Mouse (Mus musculus): ENCODE data around the gene Vamp2. TPM values are rescaled to one million over a fixed set of nuclear protein-coding genes. Genes with fewer than 3 reads are reported as not detected.

Gene Vamp2
- total RNA-seq, 1 experiment from 2014 or later = 22.5 TPM

DNA sequence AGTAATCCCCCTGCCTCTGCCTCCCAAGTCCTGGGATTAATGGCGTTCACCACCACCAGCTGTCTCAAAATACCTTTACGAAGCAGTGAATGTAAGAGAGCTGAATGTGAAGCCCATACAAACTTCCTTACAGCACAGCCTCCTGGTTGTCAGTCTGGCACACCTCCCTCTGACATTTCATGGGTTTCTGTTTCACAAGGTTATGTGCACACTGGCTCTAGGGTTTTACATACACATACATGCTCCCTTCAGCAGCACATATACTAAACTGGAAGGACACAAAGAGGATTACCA, 13.6 kb upstream of the Vamp2 start:
- no peak for ATAC-seq (replicated peaks in 1 of 2; ENCODE audit: insufficient read depth in 1 of 2, low FRiP score in 2 of 2, low TSS enrichment in 1 of 2, low read depth in 1 of 2, poor library complexity in 2 of 2, severe bottlenecking in 2 of 2)

DNA sequence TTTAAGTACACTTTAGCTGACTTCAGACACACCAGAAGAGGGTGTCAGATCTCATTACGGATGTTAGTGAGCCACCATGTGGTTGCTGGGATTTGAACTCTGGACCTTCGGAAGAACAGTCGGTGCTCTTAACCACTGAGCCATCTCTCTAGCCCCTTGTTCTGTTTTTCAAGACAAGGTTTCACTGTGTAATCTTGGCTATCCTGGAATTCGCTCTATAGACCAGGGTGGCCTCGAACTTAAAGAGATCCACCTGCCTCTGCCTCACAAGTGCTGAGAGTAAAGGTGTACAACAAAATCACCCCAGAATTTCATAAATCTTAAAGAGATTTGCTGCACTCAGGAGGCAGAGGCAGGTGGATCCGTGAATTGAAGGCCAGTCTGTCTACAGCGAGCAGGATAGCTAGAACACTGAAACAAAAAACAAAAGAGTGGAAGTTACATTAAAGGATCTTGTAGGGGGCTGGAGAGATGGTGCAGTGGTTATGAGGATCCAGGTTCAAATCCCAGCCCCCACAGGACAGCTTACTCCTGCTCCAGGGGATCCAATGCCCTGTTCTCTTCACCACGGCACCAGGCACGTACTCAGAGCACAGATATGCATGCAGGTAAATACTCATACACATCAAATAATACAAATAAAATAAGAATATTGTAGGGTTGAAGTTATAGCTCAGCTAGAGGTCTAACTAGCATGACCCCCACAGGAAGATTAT, 12.4 kb upstream of the Vamp2 start:
- ATAC-seq (replicated peaks in 1 of 2; ENCODE audit: insufficient read depth in 1 of 2, low FRiP score in 2 of 2, low TSS enrichment in 1 of 2, low read depth in 1 of 2, poor library complexity in 2 of 2, severe bottlenecking in 2 of 2) = no peak

DNA sequence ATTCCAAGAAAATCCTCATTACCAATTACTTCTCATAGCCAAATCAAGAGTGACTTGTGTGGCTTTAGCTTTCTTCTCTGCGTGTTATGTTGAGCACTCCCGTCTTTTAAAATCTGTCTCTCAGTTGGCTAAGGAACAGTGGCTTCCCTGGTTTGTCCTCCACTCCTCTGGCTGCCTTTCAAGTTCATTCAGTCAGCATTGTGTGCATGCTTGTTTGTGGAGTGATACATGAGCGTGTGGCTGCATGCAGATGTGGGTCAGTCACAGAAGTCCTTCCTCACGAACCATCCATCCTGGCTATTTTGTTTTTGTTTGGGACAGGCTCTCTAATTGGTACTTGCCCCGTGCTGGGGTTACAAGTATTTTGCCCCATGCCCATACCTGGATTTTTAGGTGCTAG, 11.7 kb upstream of the Vamp2 start:
- no peak for ATAC-seq (replicated peaks in 1 of 2; ENCODE audit: insufficient read depth in 1 of 2, low FRiP score in 2 of 2, low TSS enrichment in 1 of 2, low read depth in 1 of 2, poor library complexity in 2 of 2, severe bottlenecking in 2 of 2)

DNA sequence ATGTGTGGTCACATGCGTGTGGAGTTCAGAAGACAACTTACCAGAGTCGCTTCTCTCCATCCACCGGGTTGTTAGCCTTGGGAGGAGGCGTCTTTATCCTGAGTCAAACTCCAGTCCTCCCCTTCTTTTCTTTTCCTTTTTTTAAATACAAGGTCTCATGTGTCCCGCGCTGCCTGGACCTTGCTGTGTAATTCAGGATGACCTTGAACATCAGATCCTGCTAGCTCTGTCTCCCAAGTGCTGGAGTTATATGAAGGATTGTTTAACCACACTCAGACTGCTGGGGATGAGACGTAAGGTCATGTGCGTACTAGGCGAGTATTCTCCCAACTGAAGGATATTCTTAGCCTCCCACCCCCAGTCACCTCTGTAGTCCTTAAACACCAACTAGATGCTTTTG, 11.0 kb upstream of the Vamp2 start:
- ATAC-seq (replicated peaks in 1 of 2; ENCODE audit: insufficient read depth in 1 of 2, low FRiP score in 2 of 2, low TSS enrichment in 1 of 2, low read depth in 1 of 2, poor library complexity in 2 of 2, severe bottlenecking in 2 of 2) = no peak

DNA sequence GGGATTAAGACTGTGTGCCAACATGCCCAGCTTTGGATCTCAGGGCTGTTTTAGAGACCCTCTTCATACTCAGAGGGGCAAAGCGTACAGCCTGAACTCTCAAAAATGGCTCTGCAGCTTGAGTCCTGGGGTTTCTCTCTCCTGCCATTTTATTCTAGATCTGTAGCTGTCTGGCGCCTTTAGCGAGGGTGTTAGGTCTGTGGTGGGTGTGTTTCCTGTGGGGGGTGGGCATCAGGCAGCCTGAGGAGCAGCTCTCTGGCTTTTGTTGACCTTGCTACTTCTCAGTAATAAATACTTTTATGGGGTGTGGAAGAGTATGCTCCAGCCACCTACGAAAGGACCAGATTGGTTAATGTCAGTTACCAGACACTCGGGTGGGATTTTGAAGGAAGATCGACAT, 10.2 kb upstream of the Vamp2 start:
- no peak for ATAC-seq (replicated peaks in 1 of 2; ENCODE audit: insufficient read depth in 1 of 2, low FRiP score in 2 of 2, low TSS enrichment in 1 of 2, low read depth in 1 of 2, poor library complexity in 2 of 2, severe bottlenecking in 2 of 2)

DNA sequence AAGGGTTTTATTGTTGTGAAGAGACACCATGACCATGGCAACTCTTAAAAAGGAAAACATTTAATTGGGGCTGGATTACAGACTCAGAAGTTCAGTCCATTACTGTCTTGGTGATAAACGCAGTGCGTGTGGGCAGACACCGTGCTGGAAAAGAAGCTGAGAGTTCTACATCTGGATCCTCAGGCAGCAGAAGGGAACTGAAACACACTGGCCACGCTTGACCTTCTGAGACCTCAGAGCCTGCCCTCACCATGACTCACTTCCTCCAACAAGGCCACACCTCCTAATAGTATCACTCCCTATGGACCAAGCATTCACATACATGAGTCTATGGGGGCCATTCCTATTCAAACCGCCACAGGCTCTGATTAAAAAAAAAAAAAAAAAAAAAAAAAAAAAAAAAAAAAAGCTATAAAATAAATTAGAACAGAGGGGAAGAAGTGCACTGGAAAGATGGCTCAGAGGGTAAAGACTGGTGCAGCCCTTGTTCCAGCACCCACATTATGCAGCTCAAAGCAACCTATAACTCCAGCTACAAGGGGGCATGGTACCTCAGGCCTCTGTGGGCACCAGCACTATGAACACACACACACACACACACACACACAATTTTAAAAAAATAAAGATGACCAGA, 9.4 kb upstream of the Vamp2 start:
- no peak for ATAC-seq (replicated peaks in 1 of 2; ENCODE audit: insufficient read depth in 1 of 2, low FRiP score in 2 of 2, low TSS enrichment in 1 of 2, low read depth in 1 of 2, poor library complexity in 2 of 2, severe bottlenecking in 2 of 2)

DNA sequence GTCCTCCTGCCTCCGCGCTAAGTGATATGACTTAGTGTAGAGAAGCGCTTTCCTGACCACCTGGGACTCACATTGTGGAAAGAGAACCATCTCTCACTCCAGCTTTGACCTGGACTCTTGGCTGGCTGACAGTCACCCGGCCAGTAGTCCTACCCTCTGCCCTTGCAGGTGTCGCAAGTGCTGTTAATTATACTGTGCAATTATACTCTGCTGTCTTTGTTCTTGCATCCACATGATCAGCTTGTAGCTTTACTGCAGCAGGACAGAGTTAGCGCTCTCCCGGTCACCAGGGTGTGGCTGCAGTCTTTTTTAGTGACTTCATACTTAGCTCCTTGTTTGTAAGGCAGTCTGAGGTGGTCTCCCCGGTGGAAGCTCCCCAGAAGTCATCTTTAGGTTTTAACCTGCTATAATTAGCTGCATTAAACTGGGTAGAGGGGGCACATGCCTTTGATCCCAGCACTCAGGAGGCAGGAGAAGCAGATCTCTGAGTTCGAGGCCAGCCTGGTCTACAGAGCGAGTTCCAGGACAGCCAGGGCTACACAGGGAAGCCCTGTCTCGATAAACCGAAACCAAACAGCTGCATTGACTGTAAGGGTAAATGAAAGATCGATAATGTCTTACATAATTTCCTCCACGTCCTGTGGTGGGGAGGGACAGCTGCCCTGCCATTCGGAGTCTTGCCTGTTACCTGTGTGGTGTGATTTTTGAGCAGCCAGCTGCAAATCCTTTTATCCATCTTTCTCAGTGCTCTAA, 8.0 kb upstream of the Vamp2 start:
- ATAC-seq (replicated peaks in 1 of 2; ENCODE audit: insufficient read depth in 1 of 2, low FRiP score in 2 of 2, low TSS enrichment in 1 of 2, low read depth in 1 of 2, poor library complexity in 2 of 2, severe bottlenecking in 2 of 2) = no peak

DNA sequence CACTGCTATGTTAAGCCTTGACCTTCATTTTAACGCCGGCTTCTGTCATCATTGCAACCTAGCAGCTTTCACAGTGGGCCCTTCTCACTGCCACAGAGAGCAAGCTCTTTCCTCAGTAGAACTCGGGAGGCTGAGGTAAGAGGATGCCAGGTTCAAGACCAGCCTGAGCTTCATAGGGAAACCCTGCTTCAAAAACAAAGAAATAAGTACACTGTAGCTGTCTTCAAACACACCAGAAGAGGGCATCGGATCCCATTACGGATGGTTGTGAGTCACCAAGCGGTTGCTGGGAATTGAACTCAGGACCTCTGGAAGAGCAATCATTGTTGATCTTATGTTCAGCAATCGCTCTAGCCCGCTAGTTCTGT, 7.5 kb upstream of the Vamp2 start:
- ATAC-seq (replicated peaks in 1 of 2; ENCODE audit: insufficient read depth in 1 of 2, low FRiP score in 2 of 2, low TSS enrichment in 1 of 2, low read depth in 1 of 2, poor library complexity in 2 of 2, severe bottlenecking in 2 of 2) = no peak

DNA sequence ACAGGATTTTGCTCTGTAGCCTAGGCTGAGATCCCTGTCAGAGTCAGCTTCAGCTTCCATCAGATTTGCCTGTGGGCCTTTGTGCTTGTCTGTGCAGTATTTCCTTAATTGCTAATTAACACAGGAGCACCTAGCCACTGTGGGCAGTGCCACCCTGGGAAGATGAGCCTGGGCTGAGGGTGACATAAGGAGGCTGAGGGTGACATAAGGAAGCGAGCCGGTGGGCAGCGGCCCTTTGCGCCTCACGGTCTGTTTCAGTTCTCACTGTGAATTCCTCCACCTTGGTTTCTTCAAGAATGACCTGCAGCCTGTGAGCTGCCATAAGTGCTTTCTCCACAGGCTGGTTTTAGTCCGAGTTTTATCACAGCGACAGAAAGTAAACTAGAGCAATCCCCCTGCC, 6.7 kb upstream of the Vamp2 start:
- ATAC-seq (replicated peaks in 1 of 2; ENCODE audit: insufficient read depth in 1 of 2, low FRiP score in 2 of 2, low TSS enrichment in 1 of 2, low read depth in 1 of 2, poor library complexity in 2 of 2, severe bottlenecking in 2 of 2) = no peak

DNA sequence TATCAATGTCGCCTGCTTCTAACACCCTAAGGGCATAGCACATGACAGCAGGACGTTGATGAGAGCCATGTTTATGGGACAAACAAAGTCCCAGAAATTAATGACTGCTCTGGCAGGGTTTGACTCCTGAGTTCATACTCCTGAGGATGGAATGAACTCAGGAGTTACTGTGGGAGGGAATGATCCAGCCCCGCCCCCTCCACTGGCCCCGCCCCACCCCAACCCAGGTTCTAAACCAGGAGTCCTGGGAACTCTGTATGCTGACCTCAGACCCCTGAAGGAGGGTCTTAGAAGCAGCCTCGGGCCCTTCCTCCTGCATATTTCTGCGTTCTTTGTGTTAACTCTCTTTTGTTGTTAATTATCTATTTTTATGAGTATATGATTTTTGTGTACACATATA, 2.7 kb upstream of the Vamp2 start:
- no peak for ATAC-seq (replicated peaks in 1 of 2; ENCODE audit: insufficient read depth in 1 of 2, low FRiP score in 2 of 2, low TSS enrichment in 1 of 2, low read depth in 1 of 2, poor library complexity in 2 of 2, severe bottlenecking in 2 of 2)

DNA sequence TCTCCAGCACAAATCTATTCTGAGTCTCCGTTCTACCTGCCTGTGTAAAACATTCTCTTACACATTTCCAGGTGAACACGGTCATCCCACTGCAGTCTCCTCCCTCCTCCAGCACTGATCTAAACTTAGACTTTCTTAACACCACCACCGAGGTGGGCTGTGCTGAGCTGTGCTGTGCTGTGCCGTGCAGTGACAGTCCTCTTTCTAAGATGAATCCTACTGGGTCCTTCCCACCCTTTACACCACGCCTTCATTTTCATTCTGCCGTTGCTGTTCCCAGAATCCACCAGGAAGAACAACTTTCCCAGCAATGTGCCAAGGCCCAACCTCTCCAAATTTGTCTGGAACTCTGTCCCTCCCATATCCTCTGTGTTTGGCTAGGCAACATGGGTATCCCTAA, 1.9 kb upstream of the Vamp2 start:
- no peak for ATAC-seq (replicated peaks in 1 of 2; ENCODE audit: insufficient read depth in 1 of 2, low FRiP score in 2 of 2, low TSS enrichment in 1 of 2, low read depth in 1 of 2, poor library complexity in 2 of 2, severe bottlenecking in 2 of 2)

DNA sequence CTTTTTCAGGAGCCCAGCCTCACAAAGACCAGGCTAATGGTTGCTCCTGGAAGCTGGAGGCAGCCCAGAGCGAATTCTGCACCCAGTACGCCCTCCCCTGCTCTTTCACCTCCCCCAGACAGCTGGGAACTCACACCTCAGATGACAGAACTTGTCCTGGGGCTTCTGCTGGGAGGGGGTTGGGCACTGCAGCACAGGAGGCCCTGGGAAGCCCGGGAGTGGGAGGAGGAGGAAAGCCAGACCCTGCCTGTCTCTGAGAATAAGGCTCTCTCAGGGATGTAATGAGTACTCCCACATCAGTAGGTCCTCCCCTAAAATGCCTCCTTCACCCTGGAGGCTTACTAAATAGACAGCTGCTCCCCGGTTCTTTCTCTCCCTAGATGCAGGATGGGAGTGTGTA, 1.2 kb upstream of the Vamp2 start:
- no peak for ATAC-seq (replicated peaks in 1 of 2; ENCODE audit: insufficient read depth in 1 of 2, low FRiP score in 2 of 2, low TSS enrichment in 1 of 2, low read depth in 1 of 2, poor library complexity in 2 of 2, severe bottlenecking in 2 of 2)

DNA sequence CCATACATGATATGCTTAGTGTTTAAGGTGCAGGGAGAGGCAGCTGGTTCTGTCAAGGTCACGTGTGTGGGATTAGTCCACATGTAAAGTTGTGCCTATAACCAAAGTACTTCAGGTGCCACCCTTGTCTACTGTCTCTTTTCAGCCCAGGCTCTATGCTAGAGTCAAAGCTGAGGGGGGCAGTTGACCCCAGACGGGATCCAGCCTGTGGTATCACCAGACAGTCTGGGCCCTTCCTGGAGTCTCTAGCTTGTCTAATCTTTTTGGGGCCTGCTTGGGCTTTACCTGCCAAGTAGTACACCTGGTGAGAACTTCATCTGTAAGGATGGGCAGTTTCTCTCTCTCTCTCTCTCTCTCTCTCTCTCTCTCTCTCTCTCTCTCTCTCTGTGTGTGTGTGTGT, 693 bp upstream of the Vamp2 start:
- ATAC-seq (replicated peaks in 1 of 2; ENCODE audit: insufficient read depth in 1 of 2, low FRiP score in 2 of 2, low TSS enrichment in 1 of 2, low read depth in 1 of 2, poor library complexity in 2 of 2, severe bottlenecking in 2 of 2) = no peak

DNA sequence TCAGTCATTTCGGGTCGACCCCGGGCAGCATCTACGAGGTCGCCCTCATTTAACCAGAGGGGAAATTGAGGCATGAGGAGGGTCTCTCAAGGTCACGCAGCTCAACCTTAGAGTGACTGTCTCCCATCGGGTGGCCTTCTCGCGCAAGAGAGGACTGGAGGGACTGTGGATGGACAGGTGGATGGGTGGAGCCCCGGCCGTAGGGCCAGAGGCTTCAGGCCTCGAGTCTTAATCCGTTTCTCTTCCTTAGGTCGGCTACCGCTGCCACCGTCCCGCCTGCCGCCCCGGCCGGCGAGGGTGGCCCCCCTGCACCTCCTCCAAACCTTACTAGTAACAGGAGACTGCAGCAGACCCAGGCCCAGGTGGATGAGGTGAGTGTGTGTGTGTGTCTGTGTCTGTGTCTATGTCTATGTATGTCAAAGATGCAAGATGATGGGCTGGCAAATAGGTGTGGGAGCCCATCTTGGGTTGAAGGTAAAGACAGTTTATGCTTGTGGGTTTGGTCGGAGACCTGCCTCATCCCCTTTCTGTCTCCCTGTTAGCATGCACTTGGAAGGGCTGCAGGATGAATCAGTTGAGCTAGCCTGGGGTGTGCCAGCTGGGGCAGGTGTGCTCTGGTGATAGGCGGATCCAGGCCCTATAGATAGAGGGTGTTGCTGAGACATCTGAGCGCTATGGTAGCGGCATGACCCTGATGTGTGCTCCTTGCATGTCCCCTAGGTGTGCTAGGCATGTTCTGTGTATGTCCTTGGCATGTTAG, 746 bp downstream of the Vamp2 start:
- no peak for ATAC-seq (replicated peaks in 1 of 2; ENCODE audit: insufficient read depth in 1 of 2, low FRiP score in 2 of 2, low TSS enrichment in 1 of 2, low read depth in 1 of 2, poor library complexity in 2 of 2, severe bottlenecking in 2 of 2)

DNA sequence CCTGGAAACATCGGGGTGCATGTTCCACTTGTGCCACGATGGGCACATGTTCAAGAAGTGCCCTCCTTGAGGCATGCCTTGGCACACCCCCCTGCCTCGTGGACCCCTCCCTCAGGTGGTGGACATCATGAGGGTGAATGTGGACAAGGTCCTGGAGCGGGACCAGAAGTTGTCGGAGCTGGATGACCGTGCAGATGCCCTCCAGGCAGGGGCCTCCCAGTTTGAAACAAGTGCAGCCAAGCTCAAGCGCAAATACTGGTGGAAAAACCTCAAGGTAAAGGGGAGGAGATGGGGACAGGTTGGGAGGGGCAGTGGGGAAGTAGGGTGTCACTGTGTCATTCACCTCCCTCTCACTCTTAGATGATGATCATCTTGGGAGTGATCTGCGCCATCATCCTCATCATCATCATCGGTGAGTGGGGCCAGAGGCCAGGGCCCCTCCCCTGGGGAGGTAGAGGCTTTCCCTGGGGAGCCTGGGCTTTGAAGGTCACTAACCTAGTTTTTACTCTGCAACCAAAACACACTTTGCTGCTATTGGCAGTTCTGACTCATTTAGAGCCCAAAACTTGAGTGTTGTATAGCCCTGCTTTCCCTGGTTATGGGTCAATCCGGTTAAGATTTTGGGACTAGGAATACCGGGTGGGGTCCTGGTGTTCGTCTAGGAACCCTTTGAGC, 1.5 kb downstream of the Vamp2 start:
- no peak for ATAC-seq (replicated peaks in 1 of 2; ENCODE audit: insufficient read depth in 1 of 2, low FRiP score in 2 of 2, low TSS enrichment in 1 of 2, low read depth in 1 of 2, poor library complexity in 2 of 2, severe bottlenecking in 2 of 2)

DNA sequence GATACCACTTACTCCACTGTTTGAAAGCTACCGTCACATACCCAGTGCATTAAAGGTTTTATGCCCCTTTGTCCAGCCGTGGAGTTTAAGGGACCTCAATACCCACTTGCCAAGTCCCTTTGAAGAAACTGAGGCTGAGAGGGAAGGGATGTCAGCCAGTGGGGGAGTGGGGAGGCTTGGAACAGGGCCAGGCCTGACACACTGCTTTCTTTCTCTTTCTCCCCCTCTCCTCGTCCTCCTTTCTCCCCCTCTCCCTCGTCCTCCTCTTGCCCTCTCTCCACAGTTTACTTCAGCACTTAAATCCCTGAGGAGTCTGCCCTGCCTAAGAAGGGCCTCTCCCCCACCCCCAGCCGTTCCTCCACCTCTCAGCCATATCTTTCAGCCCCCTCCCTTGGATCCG, 2.1 kb downstream of the Vamp2 start:
- no peak for ATAC-seq (replicated peaks in 1 of 2; ENCODE audit: insufficient read depth in 1 of 2, low FRiP score in 2 of 2, low TSS enrichment in 1 of 2, low read depth in 1 of 2, poor library complexity in 2 of 2, severe bottlenecking in 2 of 2)

DNA sequence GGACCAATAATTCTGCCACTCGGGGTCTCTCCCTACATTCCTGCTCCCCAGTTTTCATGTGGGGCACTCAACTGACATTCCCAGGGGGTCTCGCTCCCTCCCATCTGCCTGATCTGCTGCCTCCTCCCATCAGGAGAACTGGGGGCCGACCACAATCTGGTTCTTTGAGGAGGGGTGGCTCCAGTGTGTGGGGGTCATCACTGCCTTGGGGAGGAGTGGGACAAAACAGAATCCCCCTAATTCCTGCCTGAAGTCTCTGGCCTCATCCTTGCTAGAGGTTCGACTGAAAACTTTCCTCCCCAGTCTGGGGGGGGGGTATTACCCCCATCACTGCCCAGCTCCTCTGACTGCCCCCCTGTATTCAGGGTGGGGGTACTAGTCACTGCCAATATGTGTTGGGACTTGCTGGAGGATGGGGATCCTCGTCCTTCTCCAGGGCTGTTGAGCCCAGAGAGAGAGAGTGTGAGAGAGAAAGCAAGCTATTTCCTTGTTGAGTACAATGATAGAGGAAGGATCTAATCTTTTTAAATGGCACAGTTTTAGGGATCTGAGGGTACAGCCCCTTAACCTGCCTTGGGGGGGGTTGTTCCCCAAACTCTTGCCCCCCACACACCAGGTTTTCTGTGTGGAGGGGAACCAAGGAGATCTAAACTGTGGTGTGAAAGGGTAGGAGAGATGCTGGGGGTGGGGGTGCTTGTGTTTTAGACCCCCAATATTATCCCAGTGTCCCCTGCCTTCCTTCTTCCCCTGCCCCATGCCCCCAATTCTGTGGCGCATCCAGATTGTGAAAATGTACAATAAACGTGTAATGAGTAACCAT, 3.5 kb downstream of the Vamp2 start:
- no peak for ATAC-seq (replicated peaks in 1 of 2; ENCODE audit: insufficient read depth in 1 of 2, low FRiP score in 2 of 2, low TSS enrichment in 1 of 2, low read depth in 1 of 2, poor library complexity in 2 of 2, severe bottlenecking in 2 of 2)

Data from hematopoietic stem cell, adult 5-6 weeks (primary cell).